Mouse (Mus musculus): ENCODE measurements around the gene Gm42906.
A peak's percentile ranks its signal among the peaks of the same experiment; 100 is the strongest.

Gene Gm42906

DNA sequence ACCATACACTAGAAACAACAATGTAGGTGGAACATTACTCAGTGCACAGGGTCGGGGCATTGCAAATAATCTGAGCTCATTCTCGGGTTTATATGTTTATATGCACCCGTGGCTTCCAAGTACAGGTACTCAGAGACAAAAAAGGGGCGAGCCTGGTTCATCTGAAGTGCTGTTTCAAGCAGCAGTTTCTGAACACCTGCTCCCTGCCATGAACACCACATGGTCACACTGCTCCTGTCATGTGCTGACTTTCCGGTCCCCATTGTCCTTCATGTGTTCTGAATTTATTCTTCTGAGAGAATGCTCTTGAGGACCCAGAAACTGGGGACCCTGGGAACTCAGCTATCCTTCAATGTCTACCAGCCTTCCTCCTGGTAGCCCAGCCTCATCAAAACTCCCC, 282.2 kb downstream of the Gm42906 start:
- no peak for DNase-seq (ENCODE audit: low spot score)

GRCm38 (mm10) chr5:151143955-151144354, 284.0 kb downstream of the Gm42906 start:
- no peak for DNase-seq (ENCODE audit: low spot score)

GRCm38 (mm10) chr5:151142671-151143601, 285.0 kb downstream of the Gm42906 start:
- peak; percentile 63 for DNase-seq (ENCODE audit: low spot score)

DNA sequence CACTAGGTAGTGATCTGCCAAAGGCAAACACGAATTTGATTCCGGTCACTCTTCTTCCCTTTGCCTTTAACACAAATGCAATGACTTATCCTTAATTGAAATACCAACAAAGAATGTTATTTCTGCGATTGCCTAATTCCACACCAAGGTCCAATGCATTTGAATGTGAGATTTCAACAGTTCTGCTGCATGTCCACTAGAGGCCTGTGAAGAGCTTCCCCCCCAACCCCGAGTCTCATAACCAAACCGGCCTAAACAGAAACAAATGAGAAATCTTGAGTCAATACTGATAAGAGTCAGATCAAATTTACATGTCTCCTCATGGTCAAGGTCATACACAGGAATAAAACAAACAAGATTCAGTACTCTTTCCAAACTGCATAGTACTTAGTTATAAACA, 285.7 kb downstream of the Gm42906 start:
- DNase-seq (ENCODE audit: low spot score) = peak; percentile 81

DNA sequence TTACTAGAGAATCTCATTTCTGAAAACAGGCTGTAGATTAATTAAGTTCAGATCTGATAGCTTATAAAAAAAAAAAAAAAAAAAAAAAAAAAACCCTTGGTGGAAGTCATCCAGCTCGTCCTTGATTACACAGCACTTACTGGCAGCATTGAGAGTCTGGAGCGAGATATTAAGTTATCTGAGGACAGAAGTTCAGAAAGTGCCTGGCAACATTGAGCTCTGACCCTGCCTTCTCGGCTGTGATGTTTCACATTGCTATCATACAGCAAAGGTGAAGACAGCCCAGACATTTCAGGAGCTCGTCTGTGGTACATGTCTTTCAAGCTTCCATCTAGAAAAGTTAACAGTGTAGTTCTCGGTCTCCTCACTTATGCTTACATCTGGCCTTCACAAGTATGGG, 290.1 kb downstream of the Gm42906 start:
- no peak for DNase-seq (ENCODE audit: low spot score)

- no peak for DNase-seq (ENCODE audit: low spot score)
Observed at GRCm38 (mm10) chr5:151137311-151137710, 290.7 kb downstream of the Gm42906 start.

- no peak for DNase-seq (ENCODE audit: low spot score)
Observed at GRCm38 (mm10) chr5:151135965-151136364, 292.0 kb downstream of the Gm42906 start.

- peak; percentile 59 for DNase-seq (ENCODE audit: low spot score)
Observed at GRCm38 (mm10) chr5:151135078-151135826, 292.7 kb downstream of the Gm42906 start.

GRCm38 (mm10) chr5:151134202-151134601, 293.8 kb downstream of the Gm42906 start:
- no peak for DNase-seq (ENCODE audit: low spot score)

GRCm38 (mm10) chr5:151133744-151134143, 294.2 kb downstream of the Gm42906 start:
- no peak for DNase-seq (ENCODE audit: low spot score)

DNA sequence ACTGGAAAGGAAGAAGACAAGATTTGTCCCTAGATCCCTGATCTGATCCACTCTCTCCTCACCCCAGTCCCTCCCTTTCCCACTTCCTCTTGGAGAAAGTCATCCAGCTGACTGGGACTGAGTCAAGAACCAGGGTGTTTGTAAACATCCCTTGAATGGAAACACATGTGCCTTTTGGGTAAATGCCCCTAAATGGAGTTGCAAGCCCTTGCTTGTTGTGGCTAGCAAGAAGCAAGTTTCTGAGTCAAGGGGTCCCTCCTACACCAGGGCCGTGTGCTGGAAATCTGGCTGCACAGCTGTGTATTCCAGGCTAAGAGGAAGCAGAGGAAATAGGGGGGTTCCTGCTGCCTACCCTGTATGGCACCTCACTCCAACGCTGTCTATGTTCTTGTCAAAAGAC, 298.2 kb downstream of the Gm42906 start:
- peak; percentile 64 for DNase-seq (ENCODE audit: low spot score)

GRCm38 (mm10) chr5:151127298-151127717, 300.7 kb downstream of the Gm42906 start:
- DNase-seq (ENCODE audit: low spot score) = peak; percentile 45

DNA sequence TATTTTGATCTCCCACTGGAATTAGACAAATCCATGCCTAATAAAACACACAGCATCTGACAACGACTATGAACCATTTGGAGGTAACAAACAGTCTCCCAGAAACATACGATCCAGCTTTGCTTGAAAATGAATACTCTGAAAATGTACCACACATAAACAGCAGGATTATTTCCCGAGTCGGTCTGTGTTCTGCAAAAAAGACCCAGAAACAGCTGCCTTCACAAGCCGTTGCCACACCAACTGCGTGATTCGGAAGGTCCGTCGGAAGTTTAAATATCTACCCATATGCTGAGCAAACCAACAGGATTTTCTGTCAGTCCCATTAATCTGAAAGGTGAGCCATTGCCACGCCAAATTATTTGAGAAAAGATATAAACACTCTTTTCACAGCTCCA, 301.4 kb downstream of the Gm42906 start:
- DNase-seq (ENCODE audit: low spot score) = no peak

DNA sequence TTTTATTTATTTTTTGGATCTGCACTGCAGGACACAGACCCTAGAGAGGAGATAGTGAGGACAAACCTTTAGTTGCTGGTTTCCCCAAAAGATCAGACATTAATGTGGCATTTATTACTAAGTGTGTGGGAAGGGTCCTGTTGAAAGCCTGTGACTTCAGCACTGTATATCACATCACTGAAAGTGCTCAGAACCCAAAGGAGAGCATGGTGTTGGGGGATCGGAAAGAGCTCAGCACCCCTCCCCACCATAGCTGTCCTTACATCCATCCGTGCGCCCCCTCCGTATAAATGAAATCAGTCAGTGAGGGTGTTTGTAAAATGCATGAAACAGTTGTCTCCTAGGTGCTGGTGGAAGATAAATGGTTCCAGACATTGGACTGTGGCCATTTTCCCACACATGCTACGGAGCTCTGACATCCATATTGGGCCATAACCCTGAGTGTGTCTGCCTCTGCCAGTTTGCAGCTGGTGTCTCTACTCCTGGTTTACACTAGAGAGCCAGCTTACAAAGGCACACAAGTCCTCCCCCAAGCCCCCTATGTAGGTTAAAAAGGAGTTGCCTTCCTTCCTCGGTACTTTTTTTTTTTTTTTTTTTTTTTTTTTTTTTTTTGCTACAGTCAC, 301.9 kb downstream of the Gm42906 start:
- DNase-seq (ENCODE audit: low spot score) = no peak

DNA sequence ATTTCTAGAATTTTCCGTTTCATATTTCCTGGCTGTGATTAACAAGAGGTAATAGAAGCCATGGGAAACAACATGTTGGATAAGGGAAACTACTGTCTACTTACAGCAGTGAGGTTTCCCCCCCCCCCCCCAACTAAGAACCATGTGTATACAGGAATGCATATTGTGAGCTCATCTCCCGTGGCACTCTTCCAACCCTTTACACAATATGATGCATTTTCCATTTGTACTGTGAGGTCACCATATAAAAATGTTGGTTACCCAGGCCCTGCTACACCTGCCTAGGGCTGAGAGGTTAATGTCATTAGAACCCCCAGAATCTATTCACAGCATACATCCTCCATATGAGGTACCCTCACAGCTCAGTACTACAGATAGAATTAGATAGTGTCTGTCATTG, 310.1 kb downstream of the Gm42906 start:
- no peak for DNase-seq (ENCODE audit: low spot score)

- DNase-seq (ENCODE audit: low spot score) = peak; percentile 59
Observed at GRCm38 (mm10) chr5:151116192-151116887, 311.6 kb downstream of the Gm42906 start.

DNA sequence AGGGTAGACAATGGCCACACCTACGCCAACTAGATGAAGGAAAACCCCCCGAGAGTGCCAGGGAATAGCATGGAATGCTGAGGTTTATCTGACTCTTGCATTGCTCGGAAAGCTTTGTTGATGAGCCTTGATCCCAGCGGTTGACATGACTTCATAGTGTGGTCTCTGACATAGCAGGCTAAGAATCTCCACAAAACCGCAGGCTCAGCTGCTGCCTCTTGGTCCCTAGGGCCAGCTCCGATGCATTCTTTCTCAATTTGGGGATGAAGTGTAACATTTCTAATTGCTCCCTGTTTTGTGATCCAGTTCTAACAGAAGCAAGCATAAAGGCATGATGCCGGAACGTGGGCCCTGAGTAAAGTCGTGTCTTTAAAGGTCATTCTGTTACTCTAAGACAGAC, 315.2 kb downstream of the Gm42906 start:
- DNase-seq (ENCODE audit: low spot score) = no peak

- no peak for DNase-seq (ENCODE audit: low spot score)
Observed at GRCm38 (mm10) chr5:151111080-151111871, 316.7 kb downstream of the Gm42906 start.

DNA sequence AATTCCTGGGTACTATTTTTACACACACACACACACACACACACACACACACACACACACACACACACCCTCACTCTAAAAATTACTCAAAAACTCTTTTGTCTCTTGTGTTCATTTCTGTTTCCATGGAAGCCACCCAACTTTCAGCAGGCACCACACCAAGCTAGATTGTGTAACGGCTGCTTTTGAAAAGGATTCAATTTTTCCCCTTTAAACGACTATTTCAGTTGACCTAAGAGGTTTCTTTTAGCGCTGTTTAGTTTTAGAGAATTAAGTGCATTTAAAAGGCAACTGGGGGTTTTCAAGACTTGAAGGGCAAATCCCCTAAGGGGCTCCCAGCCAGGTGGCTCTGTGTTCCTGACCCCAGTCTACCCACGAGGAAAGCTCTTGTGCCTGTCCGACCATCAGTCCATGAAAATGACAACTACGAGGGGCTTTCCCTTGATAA, 317.5 kb downstream of the Gm42906 start:
- peak; percentile 68 for DNase-seq (ENCODE audit: low spot score)

- no peak for DNase-seq (ENCODE audit: low spot score)
Observed at GRCm38 (mm10) chr5:151109822-151110221, 318.1 kb downstream of the Gm42906 start.

DNA sequence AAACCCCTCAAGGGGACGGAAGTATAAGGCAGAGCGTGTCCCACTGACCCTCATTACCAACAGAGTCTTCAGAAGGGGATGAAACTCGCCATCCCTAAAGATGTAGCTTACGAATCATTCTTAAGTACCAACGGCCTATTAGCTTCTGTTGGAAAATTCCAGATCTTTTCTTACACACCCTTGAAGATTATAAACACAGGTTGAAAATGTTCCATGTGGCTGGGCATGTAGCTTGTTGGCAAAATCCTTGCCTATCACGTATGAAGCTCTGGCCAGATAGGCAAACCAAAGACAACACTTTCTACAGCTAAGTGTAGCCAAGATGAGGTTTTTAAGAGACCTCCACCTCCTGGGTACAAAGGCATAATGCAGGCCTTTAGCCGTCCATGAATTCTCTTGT, 319.0 kb downstream of the Gm42906 start:
- no peak for DNase-seq (ENCODE audit: low spot score)

Measured in lung, postnatal 25 days (tissue).